Mouse (Mus musculus): Measurements from ENCODE around the gene Eno1.

- no peak for TF ChIP-seq CTCF (IDR thresholded peaks at IDR 0.05; ENCODE audit: borderline replicate concordance, insufficient read depth, low read length)
- TF ChIP-seq POLR2A (IDR thresholded peaks at IDR 0.05; ENCODE audit: low read depth, low read length): peak; percentile 86
These were observed 44.7 kb downstream of the Eno1 start, which contains the start of gene Rere for GRCm38 (mm10) chr4:150281018-150281761.
